Mouse (Mus musculus): ENCODE measurements around the gene 4930402F06Rik. TPM values are rescaled to one million over a fixed set of nuclear protein-coding genes. Genes with fewer than 3 reads are reported as not detected.

4930402F06Rik gene
- total RNA-seq (2015; ENCODE audit: low replicate concordance) (not detected in 2 replicates), total RNA-seq (2017; ENCODE audit: low replicate concordance) (not detected in 2 replicates)

DNA sequence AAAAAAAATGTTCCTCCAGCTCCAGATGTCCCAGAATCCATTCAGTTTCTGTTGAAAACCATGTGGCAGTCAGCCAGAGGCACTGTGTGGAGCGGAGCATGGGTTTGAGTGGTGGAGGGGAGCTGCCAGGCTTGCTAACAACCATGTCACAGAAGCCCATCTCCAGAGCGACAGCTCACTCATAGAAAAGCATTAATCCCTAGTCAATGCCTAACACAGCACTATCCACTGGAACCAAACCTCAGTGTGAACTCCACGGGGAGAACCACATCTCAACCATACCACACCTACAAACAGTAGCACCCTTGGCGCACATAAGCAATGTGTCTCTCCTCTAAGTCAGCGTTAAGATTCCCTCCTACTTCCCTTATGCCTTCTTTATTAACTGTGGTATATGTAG is at the start of gene 4930402F06Rik:
4930402F06Rik (minus strand) TSS at position 80 of the 400 bp plus-strand sequence.
- peak; percentile 27; the same call in 1 of the 2 replicates for ATAC-seq (replicated peaks; ENCODE audit: low FRiP score, poor library complexity, severe bottlenecking)

DNA sequence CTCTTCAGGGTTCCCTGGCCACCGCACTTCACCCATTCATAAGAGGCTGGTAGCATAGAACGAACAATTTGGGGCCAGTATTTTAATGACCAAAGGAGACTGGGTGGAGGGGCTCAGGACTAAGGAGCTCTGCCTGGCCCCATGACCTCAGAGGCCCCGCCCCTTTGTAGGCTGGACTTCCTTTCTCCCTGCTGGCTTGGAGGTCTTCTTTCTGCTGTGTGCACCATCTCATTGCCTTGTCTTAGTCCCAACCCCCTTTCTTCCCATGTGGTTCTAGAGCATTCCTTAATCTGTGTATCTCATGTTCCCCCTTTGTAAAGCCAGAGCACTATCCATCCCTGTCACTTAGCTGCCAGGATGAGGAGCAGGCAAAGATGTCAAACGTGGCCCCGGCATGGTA is 49.3 kb upstream of the 4930402F06Rik start:
- ATAC-seq (replicated peaks; ENCODE audit: low FRiP score, poor library complexity, severe bottlenecking): 0 out of 2 replicates have a peak, but pooled peaks have one; percentile 27

DNA sequence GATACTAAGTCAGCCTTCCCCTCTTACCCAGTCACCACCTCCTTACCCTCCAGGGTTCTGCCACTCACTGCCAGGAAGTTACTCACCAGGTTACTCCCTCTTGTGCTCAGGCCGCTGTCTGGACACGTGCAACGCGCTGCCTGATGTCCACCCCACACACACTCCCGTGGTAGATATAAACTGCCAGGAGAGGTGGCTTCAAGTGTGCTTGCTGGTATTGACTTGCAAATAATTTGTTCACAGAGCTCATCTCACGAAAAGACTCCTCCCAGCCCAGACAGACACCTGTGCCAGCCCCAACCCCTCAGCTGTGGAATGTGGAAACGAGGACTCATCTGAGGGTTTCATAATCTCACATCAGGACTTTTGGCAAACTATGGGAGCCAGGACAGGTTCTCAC is 48.6 kb upstream of the 4930402F06Rik start:
- ATAC-seq (replicated peaks; ENCODE audit: low FRiP score, poor library complexity, severe bottlenecking): no peak

DNA sequence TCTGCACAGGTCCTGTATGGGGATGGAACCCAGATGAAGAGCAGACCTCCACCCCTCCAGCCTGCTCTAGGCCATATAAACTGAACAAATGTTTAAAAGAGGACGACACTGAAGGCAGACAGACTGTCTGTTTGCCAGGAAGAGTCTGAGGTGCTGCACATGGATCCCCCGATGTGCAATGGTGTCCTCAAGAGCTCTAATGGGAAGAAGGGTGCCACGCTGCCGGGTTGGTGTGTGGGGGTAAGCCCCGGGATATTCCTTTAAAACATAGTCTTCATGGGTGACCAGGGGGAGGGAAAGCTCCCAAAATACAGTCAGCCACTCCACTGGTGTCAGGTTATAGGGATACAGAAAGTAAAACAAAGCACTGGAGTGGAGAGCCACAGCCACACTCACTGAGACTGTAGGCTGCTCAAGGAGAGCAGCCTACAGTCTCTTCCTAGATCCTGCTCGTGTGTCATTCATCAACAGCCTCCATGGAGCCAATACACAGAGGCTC is 47.8 kb upstream of the 4930402F06Rik start:
- no peak for ATAC-seq (replicated peaks; ENCODE audit: low FRiP score, poor library complexity, severe bottlenecking)

DNA sequence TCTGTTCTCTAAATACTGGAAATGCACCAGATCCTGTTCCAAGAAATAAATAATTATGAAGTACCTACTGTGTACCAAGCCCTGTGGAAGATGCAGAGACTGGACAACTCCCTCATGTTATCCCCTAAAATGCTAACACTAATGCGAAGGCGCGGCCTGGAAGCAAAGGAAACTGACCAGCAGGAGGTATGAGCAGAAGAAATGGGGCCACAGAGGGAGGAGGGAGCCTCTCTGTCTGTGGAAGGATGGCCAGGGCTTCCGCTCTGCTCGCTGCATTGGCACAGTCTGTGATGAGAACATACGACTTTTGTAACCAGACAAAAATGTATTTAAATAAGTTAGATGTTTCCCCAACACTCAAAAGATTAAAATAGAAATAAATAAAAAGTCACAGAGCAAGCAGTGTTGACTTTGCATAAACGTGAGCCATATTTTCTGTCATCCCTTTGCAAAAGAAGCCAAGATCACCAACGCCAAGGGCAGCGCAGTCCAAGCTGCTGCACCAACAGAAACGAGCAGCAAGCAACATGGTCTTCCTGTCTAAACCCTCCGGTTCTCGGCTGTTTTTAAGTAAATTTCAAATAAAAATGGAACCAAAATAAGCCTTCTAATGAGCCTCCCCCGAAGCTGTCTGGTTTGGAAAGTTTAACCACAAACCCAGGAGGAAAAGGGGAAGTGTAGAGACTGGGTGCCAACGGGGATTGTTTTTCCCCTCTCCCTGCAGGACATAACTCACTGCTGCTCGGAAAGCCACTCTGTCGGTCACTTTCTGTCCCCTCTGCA is 47.2 kb upstream of the 4930402F06Rik start:
- ATAC-seq (replicated peaks; ENCODE audit: low FRiP score, poor library complexity, severe bottlenecking): no peak

DNA sequence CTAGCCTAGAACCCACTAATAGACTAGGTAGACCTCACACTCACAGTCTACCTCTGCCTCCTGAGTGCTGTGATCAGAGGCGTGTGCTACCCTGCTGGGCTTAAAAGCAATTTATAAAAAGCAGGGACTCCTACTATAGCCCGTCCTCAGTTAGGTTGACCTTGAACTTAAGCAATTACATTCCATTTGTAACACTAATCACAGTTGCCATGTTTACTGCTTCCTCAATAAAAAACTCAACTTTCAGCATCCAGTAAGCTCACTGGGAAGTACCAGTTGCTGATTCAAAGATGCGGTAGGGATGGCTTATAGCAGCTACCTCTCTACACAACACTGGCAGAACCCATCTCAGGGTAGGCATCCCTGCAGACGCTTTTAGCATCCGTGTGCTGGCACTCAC is 46.4 kb upstream of the 4930402F06Rik start:
- ATAC-seq (replicated peaks; ENCODE audit: low FRiP score, poor library complexity, severe bottlenecking): no peak

DNA sequence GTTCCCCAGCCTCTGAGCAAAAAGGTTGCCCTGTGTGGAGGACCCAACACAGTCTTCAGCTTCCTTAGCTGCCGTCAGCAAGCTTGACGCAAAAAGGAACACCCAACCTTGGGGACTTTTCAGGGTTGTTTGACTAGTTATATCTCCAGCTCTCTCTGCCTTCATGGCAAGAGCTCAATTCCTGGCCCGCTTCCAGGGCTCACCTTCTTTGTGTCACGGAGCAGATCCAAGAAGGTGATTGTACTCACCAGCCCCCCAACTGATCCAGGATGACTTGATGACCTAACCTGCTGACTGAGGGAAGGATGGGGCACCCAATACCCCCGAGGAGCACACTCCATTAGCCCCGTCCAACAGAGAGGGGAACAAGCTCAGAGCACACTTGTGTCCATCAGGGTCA is 45.1 kb upstream of the 4930402F06Rik start:
- ATAC-seq (replicated peaks; ENCODE audit: low FRiP score, poor library complexity, severe bottlenecking): no peak

DNA sequence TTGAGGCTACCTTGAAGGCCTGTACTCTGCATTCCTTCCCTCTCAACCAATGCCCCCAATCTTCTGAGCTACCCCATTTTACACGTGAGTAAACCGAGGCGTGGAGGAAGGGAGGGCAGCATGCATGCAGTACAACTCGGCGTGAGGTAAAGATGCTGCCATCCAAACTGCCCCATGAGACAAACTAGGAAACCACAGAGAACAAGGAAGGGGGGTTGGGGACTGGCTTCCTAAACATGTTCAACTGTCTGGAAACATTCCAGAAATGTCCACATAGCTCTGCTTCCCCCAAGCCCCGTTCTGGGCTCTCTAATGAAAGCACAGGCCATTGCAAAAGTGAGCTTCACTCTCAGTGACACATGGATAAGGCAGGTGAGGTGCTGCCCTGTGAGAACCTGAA is 44.4 kb upstream of the 4930402F06Rik start:
- no peak for ATAC-seq (replicated peaks; ENCODE audit: low FRiP score, poor library complexity, severe bottlenecking)

DNA sequence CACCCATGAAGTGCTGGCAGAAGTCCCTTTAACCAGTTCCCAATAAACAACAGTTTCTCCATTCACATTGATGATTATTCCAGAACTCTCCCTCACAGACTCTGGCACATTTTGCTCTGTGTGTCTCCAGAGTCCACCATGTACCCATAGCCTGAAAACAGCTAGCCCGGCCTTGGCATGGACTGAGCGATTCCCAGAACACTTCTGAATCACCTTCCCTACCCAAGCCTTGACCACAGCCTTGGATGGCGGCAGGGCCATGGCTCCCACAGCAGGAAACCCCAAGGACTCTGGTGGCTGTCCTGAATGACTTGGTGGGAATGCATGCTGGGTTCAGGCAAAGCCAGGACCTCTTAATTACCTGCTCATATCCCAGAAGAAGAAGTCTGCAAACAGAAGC is 43.5 kb upstream of the 4930402F06Rik start:
- no peak for ATAC-seq (replicated peaks; ENCODE audit: low FRiP score, poor library complexity, severe bottlenecking)

DNA sequence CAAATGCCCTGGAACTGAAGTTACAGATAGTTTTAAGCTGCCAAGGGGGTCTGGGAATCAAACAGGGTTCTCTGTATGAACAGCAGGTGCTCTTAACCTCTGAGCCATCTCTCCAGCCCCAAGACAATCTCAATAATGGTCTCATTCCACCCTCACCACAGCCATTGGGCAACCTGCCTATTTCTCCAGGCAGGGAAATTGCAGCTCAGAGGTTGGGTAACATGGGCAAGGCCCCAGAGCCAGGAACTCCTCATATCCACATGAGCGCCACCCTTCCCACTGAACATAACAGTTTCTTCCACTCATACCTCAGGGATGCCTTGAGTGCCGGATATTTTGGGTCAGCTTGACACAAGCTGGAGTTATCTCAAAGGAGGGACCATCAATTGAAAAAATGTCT is 40.8 kb upstream of the 4930402F06Rik start:
- no peak for ATAC-seq (replicated peaks; ENCODE audit: low FRiP score, poor library complexity, severe bottlenecking)

- ATAC-seq (replicated peaks; ENCODE audit: low FRiP score, poor library complexity, severe bottlenecking): no peak
Observed at GRCm38 (mm10) chr2:35434576-35435123, 37.7 kb upstream of the 4930402F06Rik start.

DNA sequence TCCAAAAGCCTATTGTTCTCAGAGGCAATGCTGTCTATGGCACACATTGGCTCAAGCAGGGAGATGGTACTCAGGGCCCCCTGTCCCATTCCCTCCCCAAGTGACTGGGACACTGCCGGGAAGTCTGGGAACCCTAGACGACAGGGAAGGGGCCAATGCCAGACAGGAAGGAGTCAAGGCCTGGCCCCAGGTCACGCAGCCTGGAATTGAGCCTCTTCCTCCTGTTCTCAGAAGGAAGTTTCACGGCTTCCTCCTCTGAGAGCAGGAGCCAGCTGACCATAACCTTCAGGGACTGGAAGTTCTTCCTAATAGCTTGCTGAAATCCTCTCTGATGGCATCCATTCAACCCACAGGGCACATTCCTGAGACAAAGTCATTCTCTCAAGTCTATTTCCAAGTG is 36.5 kb upstream of the 4930402F06Rik start:
- no peak for ATAC-seq (replicated peaks; ENCODE audit: low FRiP score, poor library complexity, severe bottlenecking)

GRCm38 (mm10) chr2:35432472-35432871 is 35.5 kb upstream of the 4930402F06Rik start:
- ATAC-seq (replicated peaks; ENCODE audit: low FRiP score, poor library complexity, severe bottlenecking): no peak

DNA sequence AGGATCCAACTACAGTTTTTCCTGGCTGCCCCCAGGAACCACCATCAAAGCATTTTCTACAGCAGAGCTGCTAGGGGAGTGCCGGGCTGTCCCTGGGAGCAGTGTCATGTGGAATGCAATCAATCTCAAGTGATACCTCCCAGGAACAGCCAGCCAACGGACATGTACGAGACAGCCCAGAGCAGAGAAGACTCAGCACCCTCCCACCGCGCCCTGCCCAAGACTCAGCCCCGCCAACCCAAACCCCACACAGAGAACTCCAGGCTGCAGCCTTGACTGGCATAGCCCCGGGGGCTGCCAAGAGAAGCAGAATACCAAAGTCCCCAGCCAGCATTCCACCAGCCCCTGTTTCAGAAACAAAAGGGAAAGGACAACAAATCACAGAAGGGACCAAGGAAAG is 35.0 kb upstream of the 4930402F06Rik start:
- ATAC-seq (replicated peaks; ENCODE audit: low FRiP score, poor library complexity, severe bottlenecking): no peak

DNA sequence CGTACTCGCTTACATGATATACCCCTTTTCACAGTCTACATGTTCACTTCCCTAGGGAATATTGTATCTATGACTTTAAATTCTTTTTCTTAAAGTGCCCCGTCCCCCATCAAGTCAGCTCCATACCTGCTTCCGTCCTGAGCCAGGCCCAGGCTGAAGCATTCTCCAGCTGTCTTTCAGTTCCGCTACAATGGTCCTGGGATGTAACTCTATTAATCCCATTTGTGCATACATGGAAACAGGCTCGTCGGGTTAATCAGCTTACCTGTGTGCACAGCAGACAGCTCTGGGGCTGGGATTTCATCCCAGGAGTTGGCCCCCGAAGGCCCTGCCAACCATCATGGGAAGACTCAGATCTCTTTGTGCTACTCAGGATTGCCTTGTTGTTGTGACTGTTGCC is 33.8 kb upstream of the 4930402F06Rik start:
- ATAC-seq (replicated peaks; ENCODE audit: low FRiP score, poor library complexity, severe bottlenecking): no peak

DNA sequence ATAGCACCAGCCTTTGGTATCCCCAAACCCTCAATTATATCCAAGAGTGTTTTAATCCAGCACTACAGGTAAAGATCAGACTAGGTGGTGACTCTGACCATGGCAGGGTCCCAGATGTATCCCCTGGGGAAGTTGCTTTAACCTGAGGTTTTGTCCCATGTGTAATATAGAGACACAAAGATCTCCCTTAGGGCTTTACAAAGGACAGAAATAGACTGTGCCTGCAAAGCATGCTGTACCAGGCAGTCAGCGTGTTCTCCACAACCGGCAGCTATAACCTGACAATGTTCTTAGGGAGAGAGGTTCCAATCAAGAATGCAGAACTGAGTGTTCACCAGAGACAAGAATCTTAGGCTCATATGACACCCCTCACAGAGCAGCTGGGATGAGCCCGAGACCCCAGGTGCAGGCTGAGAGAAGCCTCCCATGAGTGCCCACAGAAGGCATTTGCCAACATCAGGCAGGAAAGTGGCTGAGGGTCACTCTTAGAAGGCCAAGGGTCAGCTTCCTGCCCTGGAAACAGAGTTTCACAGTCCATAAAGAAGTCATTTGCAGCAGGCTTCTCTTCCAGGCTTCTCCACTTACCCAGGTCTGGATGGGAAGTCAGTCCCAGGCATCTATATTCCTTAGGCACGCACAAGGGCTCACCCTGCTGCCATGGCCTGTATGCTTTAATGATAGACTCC is 31.8 kb upstream of the 4930402F06Rik start:
- ATAC-seq (replicated peaks; ENCODE audit: low FRiP score, poor library complexity, severe bottlenecking): no peak

DNA sequence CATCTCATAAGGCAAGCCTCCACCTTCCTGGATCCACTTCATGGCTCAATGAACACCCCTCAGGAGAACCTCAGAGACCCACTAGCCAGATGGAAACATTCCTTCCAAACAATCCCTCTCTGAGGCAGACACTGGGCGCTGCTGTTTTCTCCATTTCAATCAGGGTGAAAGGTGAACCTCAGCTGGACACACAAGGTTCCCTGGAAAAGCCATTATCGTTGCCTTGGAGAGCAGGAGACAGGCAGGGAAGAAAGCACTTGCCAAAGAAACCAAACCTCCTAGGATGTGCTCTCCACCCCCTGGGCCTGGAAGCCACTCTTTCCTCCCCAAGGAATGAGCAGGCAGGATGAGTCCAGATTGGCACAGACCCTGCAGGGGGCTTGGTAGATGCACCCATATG is 30.6 kb upstream of the 4930402F06Rik start:
- no peak for ATAC-seq (replicated peaks; ENCODE audit: low FRiP score, poor library complexity, severe bottlenecking)

- no peak for ATAC-seq (replicated peaks; ENCODE audit: low FRiP score, poor library complexity, severe bottlenecking)
Observed at GRCm38 (mm10) chr2:35423711-35424339, 26.9 kb upstream of the 4930402F06Rik start.

- no peak for ATAC-seq (replicated peaks; ENCODE audit: low FRiP score, poor library complexity, severe bottlenecking)
Observed at GRCm38 (mm10) chr2:35422384-35422783, 25.4 kb upstream of the 4930402F06Rik start.

GRCm38 (mm10) chr2:35420681-35421080 is 23.7 kb upstream of the 4930402F06Rik start:
- ATAC-seq (replicated peaks; ENCODE audit: low FRiP score, poor library complexity, severe bottlenecking): peak; percentile 64
